Mouse (Mus musculus) neutrophil, adult 59 days (primary cell): ENCODE data around the gene Stambp. TPM values are rescaled to one million over a fixed set of nuclear protein-coding genes. Genes with fewer than 3 reads are reported as not detected.

Source experiments
- total RNA-seq, 2 experiments: library from RNA; stranded (reverse); gene quantifications; 1 replicate in 1 of 2; 2 replicates in 1 of 2; pipeline ENCODE4 v1.2.4; 2023

Gene Stambp
- 10 to 100 TPM; 20.1 to 23.1 TPM for total RNA-seq

DNA sequence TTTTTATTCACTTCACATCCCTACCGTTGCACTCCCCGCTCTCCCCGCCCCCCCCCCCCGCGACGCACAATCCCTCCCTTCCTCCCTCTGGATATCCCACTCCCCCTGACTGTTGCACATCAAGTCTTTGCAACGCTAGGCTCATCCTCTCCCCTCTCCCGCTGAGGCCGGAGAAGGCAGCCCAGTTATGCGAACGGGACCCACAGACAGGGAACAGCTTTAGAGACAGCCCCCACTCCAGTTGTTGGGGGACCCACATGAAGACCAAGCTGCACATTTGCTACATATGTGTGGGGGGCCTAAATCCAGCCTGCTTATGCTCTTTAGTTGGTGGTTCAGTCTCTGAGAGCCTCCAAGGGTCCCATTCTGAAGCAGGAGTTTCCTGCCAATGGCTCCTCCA is at the start of gene Stambp:
Gene Stambp (minus strand): TSS at position 59 of the 400 bp plus-strand sequence.

DNA sequence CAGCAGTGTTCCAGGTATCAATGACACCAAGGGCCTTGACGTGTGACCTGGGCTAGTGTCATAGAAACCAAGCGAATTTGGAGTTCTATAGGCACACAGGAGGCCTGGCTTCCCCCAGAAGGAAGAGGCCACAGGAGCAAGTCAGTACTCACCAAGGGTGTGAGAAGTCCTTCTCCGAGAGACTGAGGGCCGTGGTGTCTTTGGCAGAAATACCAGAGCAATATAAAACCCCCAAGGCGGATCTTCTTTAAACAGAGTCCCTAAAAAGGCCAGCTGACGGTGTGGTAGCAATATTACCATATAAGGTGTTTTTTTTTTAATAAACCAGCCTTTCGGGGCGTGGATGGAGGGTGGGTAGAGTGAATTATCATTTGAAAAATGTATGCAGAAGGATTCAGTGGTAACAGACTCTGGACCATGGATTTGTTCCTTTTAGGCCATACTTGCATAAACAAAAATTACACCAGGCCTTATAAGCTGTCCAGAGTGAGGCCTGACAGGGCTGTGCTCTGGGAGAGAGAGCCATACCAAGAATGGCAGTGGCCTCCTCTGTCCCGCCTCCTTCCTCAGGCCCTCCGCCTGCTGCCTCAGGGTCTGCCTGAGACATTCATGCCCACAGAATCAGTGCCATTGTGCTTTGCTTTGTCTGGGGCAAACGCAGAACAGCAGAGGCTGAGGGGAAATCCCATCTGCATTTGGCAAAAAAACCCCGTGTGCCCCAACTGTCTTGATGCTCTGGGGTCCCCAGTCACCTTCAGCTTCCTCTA is 36.3 kb downstream of the Stambp start, which contains the start of gene Actg2:
Gene Actg2 (minus strand): TSS at position 238 of the 767 bp plus-strand sequence.

DNA sequence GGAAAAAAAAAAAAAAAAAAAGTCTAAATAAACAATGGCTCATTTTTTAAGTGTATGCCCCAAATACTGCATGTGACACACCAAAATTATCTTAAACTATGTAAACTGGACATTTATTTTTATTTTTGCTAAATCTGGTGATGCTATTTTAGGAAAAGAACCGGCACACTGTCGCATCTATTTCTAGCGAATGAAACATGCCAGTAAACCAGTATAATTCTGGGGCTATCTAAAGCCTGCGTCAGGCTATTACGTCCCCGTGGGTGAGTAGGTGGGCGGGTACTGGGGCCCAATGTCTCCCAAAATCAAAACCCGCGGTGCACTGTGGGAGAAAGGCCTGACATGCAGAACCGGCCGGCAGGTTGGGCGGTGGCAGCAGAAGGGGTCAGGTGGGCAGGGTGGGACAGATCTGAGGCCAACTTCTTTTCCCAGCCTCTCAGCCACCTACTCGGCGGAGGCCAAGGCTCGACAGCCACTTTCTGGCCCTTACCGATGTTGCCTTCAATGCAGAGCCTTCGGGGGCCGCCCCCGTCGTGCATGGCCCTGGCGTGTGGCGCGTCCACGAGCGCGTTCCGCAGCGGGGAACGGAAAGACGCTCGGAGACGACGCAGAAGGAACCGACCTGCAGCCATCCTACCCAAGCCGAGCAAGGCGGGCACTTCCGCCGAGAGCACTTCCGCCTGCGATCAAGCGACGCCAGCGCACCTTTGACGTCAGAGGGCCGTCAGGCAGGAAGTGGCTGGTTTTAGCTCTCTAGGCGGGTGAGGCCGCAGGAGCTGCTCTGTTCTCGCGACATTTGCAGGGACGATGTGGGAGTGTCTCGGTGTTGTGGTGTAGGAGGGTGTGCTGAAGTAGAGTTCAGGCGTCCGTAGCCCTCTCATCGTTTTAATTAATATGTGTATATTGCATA is 66.0 kb downstream of the Stambp start, which contains the start of gene Dguok:
Gene Dguok (minus strand): TSS at position 712 of the 910 bp plus-strand sequence.

Other genes starting within 250 kb of the Stambp start
- gene Mthfd2, start 246.8 kb downstream of the Stambp start, total RNA-seq = 10 to 100 TPM; 18.9 to 26.7 TPM
- 100 to 1,000 TPM; 153 to 159 TPM for gene Mob1a, start 246.7 kb downstream of the Stambp start, total RNA-seq
- 10 to 100 TPM; 14.0 to 15.7 TPM for gene Bola3, start 223.6 kb downstream of the Stambp start, total RNA-seq
- gene Tet3, start 113.6 kb downstream of the Stambp start, total RNA-seq = 10 to 100 TPM; 63.5 to 67.4 TPM
- gene Dguok, start 65.8 kb downstream of the Stambp start, total RNA-seq = 10 to 100 TPM; 15.9 to 20.9 TPM
- gene Actg2, start 36.5 kb downstream of the Stambp start, total RNA-seq = not detected
- not detected for gene Clec4f, start 83.5 kb upstream of the Stambp start, total RNA-seq
- gene Cd207, start 105.1 kb upstream of the Stambp start, total RNA-seq = not detected
- not detected for gene Vax2, start 138.5 kb upstream of the Stambp start, total RNA-seq
- not detected for gene Atp6v1b1, start 170.3 kb upstream of the Stambp start, total RNA-seq
- not detected for gene Ankrd53, start 189.9 kb upstream of the Stambp start, total RNA-seq
- 10 to 100 TPM; 34.4 to 55.5 TPM for gene Tex261, start 203.1 kb upstream of the Stambp start, total RNA-seq
- gene Nagk, start 222.3 kb upstream of the Stambp start, total RNA-seq = 10 to 100 TPM; 16.5 to 20.9 TPM